Mouse (Mus musculus) E14TG2a.4 (cell line): ENCODE results near the gene Pipox.

Experiments
- H3K27me3 ChIP-seq: 2 replicates; pipeline ENCODE4 v1.6.1; 2014; ENCODE audit warnings: low read length, control low read depth; ENCODE audit not compliant: insufficient read depth
- H3K36me3 ChIP-seq: 2 replicates; pipeline ENCODE4 v1.6.1; 2014; ENCODE audit warnings: low read length, control low read depth; ENCODE audit not compliant: insufficient read depth
- H3K4me1 ChIP-seq: replicated peaks from 2 replicates; pipeline ENCODE4 v1.6.1; 2014; ENCODE audit warnings: low read depth, low read length, control low read depth
- H3K4me3 ChIP-seq: replicated peaks from 2 replicates; pipeline ENCODE4 v1.5.1; 2014; ENCODE audit warnings: mild to moderate bottlenecking, low read length
- H3K9me3 ChIP-seq: 2 replicates; pipeline ENCODE4 v1.6.1; 2014; ENCODE audit warnings: low read length, control low read depth
- CTCF ChIP-seq: conservative IDR thresholded peaks from 2 replicates; pipeline ENCODE4 v1.5.1; 2014; ENCODE audit warnings: low read length
- NANOG ChIP-seq: IDR thresholded peaks from 2 replicates; pipeline ENCODE4 v1.6.1; 2014; ENCODE audit warnings: borderline replicate concordance, low read length, mixed read lengths
- POU5F1 ChIP-seq: IDR thresholded peaks from 2 replicates; pipeline ENCODE4 v1.6.1; 2014; ENCODE audit warnings: low read length, borderline replicate concordance

Pipox gene

GRCm38 (mm10) chr11:77875847-77876759 lies 17.8 kb downstream of the Pipox start:
- TF ChIP-seq NANOG (no peak), POU5F1 (no peak), CTCF (no peak)
- peaks cover 11% of the 10 kb centered on the region for H3K36me3 ChIP-seq
- no peaks in the 10 kb centered on the region for H3K9me3 ChIP-seq
- peak overlapping the region; percentile 68 for H3K4me3 ChIP-seq
- peaks cover 70% of the 10 kb centered on the region for H3K4me1 ChIP-seq
- H3K27me3 ChIP-seq: peaks cover 9% of the 10 kb centered on the region; the same call in 1 of the 2 replicates

GRCm38 (mm10) chr11:77875269-77875668 lies 18.6 kb downstream of the Pipox start:
- no peak for TF ChIP-seq NANOG
- no peak for TF ChIP-seq POU5F1
- TF ChIP-seq CTCF: no peak
- Histone ChIP-seq H3K4me3 (peak overlapping the region; percentile 68; the same call in 1 of the 2 replicates), H3K9me3 (no peaks in the 10 kb centered on the region), H3K4me1 (peaks cover 62% of the 10 kb centered on the region), H3K36me3 (peaks cover 3% of the 10 kb centered on the region; the same call in 1 of the 2 replicates), H3K27me3 (peaks cover 15% of the 10 kb centered on the region)

- peaks cover 57% of the 10 kb centered on the region for H3K4me1 ChIP-seq
- H3K36me3 ChIP-seq: no peaks in the 10 kb centered on the region
- H3K4me3 ChIP-seq: 0 out of 2 replicates have a peak overlapping the region, but pooled peaks have one; percentile 17
- no peaks in the 10 kb centered on the region for H3K9me3 ChIP-seq
- TF ChIP-seq CTCF: no peak
- no peak for TF ChIP-seq NANOG
- no peak for TF ChIP-seq POU5F1
- H3K27me3 ChIP-seq: peaks cover 18% of the 10 kb centered on the region
Observed at GRCm38 (mm10) chr11:77874685-77875231, 19.1 kb downstream of the Pipox start.

- peaks cover 62% of the 10 kb centered on the region for H3K4me1 ChIP-seq
- no peak overlapping the region for H3K4me3 ChIP-seq
- TF ChIP-seq CTCF (no peak), NANOG (no peak)
- H3K9me3 ChIP-seq: no peaks in the 10 kb centered on the region
- H3K36me3 ChIP-seq: no peaks in the 10 kb centered on the region
- H3K27me3 ChIP-seq: peaks cover 31% of the 10 kb centered on the region
Observed at GRCm38 (mm10) chr11:77873116-77873515, 20.8 kb downstream of the Pipox start.

- Histone ChIP-seq H3K4me3 (peak overlapping the region; percentile 49), H3K4me1 (peaks cover 64% of the 10 kb centered on the region), H3K27me3 (peaks cover 34% of the 10 kb centered on the region), H3K36me3 (no peaks in the 10 kb centered on the region), H3K9me3 (no peaks in the 10 kb centered on the region)
- no peak for TF ChIP-seq NANOG
- no peak for TF ChIP-seq POU5F1
- no peak for TF ChIP-seq CTCF
Observed at GRCm38 (mm10) chr11:77872685-77873084, 21.2 kb downstream of the Pipox start.

- Histone ChIP-seq H3K9me3 (no peaks in the 10 kb centered on the region), H3K4me1 (peaks cover 63% of the 10 kb centered on the region), H3K27me3 (peaks cover 35% of the 10 kb centered on the region), H3K4me3 (peak overlapping the region; percentile 49), H3K36me3 (no peaks in the 10 kb centered on the region)
- no peak for TF ChIP-seq CTCF
- TF ChIP-seq POU5F1: no peak
- no peak for TF ChIP-seq NANOG
Observed at GRCm38 (mm10) chr11:77872236-77872635, 21.7 kb downstream of the Pipox start.

GRCm38 (mm10) chr11:77871436-77871835 lies 22.5 kb downstream of the Pipox start:
- Histone ChIP-seq H3K9me3 (no peaks in the 10 kb centered on the region), H3K4me1 (peaks cover 63% of the 10 kb centered on the region), H3K27me3 (peaks cover 41% of the 10 kb centered on the region), H3K36me3 (no peaks in the 10 kb centered on the region), H3K4me3 (no peak overlapping the region)
- no peak for TF ChIP-seq CTCF
- no peak for TF ChIP-seq POU5F1

GRCm38 (mm10) chr11:77867419-77868083 lies 26.3 kb downstream of the Pipox start:
- TF ChIP-seq NANOG (no peak), CTCF (no peak)
- H3K4me3 ChIP-seq: no peak overlapping the region
- H3K27me3 ChIP-seq: peaks cover 60% of the 10 kb centered on the region
- no peaks in the 10 kb centered on the region for H3K9me3 ChIP-seq
- peaks cover 11% of the 10 kb centered on the region; the same call in 1 of the 2 replicates for H3K36me3 ChIP-seq
- H3K4me1 ChIP-seq: peaks cover 44% of the 10 kb centered on the region
